Mouse (Mus musculus) inflammation-experienced regulatory T-cells, adult 6 months (primary cell): ENCODE measurements at regions not wholly inside any gene's neighbourhood (a gene's known extent, or its start where the extent isn't known, plus 50 kb on each side); places are given as distances from the start of the nearest gene placed in this dataset.

Experiments used
- ATAC-seq: one replicate; pipeline ENCODE4 v1.8.0; 2017

DNA sequence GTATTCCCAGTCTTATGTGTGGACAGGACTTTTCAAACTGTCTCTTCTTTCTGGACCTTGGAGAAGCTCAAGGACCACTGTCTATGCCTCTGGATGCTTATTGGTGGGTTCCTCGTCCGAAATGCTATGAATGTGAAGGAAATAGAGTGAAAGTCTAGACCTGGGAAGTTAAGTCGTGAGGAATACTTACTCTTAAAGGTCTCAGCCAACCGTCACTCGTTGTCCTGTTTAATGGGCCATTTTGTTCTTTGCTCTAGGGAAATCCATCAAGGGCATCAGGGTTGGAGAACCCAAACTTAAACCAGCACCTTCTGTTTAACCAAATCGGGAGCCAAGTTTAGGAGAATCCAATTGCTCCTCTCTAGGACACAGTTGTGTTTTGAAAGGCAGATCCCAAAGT lies 247.3 kb upstream of the Nfe2l3 start:
- no peak for ATAC-seq

DNA sequence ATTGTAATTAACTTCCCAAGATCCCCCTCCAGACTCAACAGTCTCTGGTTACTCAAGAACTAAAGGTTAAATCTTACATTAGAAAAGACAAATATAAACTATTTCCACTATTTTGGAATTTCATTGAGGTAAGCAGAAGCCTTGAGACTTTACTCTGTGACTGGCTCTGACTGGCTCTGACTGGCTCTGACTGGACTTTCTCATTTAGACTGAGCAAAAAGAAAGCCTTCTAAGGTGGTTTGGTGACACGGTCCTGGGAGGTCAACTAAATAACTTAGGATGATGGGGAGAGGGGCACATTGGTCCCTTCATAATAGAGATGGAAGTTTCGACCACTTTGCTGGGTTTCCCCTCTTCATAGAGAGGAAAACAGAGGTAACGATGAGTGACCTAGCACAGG lies 243.3 kb upstream of the Nfe2l3 start:
- no peak for ATAC-seq

GRCm38 (mm10) chr6:51192826-51193225 lies 239.6 kb upstream of the Nfe2l3 start:
- no peak for ATAC-seq

- no peak for ATAC-seq
Observed at GRCm38 (mm10) chr6:51193356-51193755, 239.1 kb upstream of the Nfe2l3 start.

- ATAC-seq: no peak
Observed at GRCm38 (mm10) chr6:51196391-51196790, 236.1 kb upstream of the Nfe2l3 start.

DNA sequence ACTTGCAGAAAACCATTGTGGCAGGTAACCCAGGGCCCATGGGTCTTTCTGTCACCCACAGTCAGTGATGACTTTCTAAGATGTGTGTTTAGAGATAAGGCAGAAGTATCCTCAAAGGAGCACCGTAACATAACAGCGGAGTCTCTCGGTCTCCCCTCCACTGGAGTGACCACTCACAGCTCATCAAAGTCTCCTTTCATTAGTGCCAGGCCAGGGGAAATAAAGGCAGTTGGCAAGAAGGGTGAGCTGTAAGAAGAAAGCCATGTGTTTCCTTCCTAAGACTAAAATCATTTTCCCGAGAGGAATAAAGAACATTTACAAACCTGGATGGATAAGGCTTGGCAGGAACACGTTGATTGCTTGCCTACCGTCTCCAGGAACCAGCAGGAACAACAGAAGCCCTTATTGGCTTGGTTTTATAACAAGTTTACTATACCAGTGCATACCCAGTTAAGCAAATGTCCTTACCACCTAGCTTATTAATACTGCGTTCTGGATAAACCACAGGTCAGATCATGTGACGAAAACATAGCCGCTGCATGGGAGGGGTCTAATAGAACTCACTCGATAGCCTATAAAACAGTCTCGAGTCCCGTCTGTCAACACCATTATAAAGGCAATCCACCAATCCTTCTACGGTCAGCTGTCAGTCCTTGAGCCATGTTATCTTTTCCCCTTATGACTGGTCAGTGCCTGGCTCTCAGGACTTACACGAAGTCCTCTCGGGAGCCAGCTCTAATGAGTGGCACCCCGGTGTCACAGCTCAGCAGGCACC lies 235.3 kb upstream of the Nfe2l3 start:
- ATAC-seq: no peak

- ATAC-seq: peak; percentile 70
Observed at GRCm38 (mm10) chr6:51200207-51200606, 232.3 kb upstream of the Nfe2l3 start.

- ATAC-seq: no peak
Observed at GRCm38 (mm10) chr6:51200837-51201236, 231.6 kb upstream of the Nfe2l3 start.

- ATAC-seq: no peak
Observed at GRCm38 (mm10) chr6:51204306-51204705, 228.2 kb upstream of the Nfe2l3 start.

GRCm38 (mm10) chr6:51205411-51205810 lies 227.1 kb upstream of the Nfe2l3 start:
- ATAC-seq: no peak

DNA sequence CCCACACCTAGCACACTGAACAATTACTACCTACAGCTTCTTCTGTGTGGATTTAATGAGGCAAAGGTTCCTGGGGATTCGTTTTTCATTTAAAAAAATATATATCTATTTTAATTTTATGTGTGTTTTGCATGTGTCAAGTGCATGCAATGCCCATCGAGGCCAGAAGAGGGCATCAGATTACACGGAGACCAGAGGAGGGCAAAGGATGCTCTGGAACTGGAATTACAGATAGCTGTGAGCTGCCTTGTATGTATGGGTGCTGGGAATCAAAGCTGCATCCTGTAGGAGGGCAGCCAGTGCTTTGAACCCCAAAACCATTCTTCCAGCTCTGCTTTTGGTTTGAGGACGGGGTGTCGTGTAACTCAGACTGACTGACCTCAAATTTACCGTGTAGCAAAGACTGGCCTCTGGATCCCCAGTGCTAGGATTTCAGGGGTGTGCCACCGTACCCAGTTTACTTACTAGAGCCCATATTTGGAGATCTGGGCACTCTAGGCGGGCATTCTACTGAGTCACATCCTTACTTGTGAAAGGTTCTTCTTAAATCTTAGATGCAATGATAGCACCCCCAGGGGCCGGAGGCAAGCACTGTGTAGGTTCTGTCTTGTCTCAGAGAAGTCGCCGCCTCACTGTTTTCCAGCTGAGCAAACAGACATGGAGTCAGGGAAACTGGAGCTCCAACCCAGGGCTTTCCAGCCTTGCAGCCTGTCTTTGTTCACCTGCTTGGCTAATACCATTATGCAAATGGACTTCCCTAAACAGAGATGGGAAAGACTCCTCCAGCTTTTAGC lies 225.6 kb upstream of the Nfe2l3 start:
- peak; percentile 68 for ATAC-seq

DNA sequence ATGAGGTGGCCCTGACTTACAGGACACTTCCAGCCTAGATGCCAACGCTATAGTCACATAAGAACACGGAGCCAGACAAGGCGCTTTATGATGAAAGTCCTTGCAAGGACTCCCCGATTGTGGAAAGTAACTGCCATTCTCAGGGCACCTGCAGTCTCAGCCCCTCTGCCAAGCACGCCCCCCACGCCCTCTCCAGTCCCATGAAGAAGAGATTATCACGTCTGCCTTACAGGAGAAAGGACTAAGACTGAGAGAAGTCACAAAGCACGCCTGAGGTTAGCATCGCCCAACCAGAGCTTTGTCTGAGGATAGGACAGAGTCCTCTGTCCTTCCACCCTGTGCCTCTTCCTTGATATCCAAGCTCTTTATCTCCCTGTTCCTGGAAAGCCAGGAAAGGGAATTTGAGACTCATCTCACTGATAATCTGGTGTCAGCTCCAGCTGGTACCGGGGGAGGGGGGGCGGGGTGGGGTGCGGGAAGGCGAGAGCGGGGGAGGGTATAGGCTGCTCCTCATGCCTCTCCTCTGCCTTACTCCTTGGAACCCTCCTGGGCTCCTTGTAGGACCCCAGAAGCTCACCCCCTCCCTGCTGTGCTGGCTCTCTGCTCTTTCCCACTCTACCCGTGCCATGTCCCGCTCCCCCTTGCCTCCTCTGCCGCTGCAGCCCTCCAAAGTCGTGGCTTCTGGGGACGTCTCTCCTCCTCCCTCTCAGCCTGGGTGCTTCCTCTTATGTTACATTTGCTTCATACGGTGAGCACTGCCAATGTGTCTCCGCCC lies 224.7 kb upstream of the Nfe2l3 start:
- ATAC-seq: no peak

- peak; percentile 75 for ATAC-seq
Observed at GRCm38 (mm10) chr6:51208660-51209396, 223.6 kb upstream of the Nfe2l3 start.

- ATAC-seq: no peak
Observed at GRCm38 (mm10) chr6:51211418-51211817, 221.1 kb upstream of the Nfe2l3 start.

GRCm38 (mm10) chr6:51212216-51212615 lies 220.3 kb upstream of the Nfe2l3 start:
- ATAC-seq: no peak

DNA sequence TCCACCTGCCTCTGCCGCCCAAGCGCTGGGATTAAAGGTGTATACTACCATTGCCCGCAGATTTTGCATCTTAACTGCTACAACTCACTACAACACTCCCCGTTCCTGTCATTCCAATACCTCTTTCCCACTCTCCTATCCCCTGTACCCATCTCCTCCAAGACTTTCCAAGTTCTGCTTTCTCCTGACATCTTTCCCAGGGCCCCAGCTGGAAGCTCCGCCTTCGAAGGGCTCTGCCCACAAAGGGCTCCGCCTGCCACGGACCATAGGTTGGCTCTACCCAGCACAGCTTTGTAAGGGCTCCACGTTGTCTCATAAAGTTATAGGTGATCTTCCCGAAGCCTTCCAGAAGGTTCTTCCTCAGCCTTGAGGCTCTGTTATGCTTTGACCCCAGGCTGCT lies 217.1 kb upstream of the Nfe2l3 start:
- no peak for ATAC-seq

- ATAC-seq: no peak
Observed at GRCm38 (mm10) chr6:51216472-51216871, 216.0 kb upstream of the Nfe2l3 start.

DNA sequence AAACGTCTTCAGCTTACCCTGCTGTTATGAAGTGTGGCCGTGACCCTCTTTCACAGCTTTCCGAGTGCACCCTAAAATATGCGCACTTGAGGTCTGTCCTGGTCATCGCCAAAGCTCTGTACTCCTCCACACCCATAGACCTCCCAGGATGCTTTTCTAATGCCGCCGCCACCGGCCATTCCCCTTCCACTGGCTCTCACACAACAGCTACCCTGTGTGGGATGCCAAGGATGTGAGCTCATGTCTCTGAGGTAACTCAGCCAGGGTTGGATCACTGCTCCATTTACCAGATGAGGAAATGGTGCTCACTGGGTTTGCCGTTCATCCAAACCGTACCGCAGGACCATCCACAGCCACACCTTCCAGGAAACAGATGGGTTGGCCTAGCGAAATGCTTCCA lies 212.8 kb upstream of the Nfe2l3 start:
- no peak for ATAC-seq

DNA sequence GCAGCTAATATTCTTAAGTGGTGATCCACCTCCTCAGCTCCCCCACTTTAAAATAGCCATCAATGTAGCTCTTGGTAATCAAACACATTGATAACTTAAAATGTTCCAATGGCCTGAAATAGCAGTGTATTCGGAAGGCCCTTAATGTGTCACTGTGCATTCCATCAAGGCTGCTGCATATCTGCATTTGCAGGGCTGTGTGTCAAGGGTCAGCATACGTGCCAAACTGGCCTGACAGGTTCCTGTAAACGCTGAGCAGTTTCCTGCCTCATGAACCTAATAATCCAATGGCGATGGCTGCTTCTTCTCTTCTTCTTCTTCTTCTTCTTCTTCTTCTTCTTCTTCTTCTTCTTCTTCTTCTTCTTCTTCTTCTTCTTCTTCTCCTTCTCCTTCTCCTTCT lies 211.7 kb upstream of the Nfe2l3 start:
- ATAC-seq: no peak

DNA sequence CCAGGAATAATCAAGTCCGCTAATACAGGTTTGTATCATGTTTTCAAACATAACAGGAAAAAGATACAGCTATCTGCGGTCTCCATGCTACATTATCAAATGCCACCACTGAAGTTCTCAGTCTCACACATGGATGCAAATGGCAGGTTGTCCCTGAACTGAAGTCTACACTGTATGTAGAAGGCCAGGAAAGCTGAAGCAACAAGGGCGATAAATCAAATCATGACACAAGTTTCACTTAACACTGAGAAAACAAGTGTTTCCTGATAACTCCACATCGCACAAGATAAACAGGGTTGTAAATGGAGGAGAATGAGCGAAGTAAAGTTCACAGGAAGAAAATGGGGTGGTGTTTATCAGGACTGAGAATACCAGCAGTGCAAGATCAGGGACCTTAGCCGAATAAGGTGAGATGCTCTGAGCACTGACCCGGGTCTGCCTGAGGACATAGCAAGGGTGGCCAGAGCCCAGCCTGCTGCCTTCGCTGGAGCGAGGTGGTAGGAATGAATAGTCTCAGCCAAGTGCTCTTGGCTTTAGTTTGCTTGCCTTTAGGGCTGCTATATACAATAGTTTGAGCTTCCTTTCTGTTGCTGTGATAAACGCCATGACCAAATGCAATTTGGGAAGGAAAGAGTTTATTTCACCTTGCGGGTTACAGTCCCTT lies 196.3 kb upstream of the Nfe2l3 start:
- ATAC-seq: no peak

DNA sequence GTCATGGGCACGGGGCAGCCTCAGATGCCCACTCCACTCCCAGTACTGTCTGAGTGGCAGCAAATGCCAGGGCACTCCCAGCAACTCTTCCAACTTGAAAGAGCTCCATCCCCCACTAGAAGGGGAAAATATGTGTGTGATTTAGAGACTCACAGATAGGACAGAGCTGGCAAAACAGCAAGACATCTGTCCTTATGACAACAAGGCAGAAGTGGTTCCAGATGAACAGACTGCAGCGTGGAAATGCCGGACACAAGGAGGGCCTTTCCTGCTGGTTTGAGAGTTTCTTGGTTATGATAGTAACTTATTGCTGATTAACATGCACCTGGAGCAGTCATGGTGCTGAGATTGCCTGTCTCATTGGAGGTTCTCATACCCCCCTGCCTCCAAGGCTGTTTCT lies 192.4 kb upstream of the Nfe2l3 start:
- ATAC-seq: no peak

GRCm38 (mm10) chr6:51250233-51250632 lies 182.2 kb upstream of the Nfe2l3 start:
- ATAC-seq: no peak
